Mouse (Mus musculus): ENCODE data around the gene Slc16a5. TPM values are rescaled to one million over a fixed set of nuclear protein-coding genes. Genes with fewer than 3 reads are reported as not detected.

The Slc16a5 gene
- polyA plus RNA-seq, 1 experiment: 0.07 TPM

GRCm38 (mm10) chr11:115483726-115484125, 21.5 kb downstream of the Slc16a5 start:
- TF ChIP-seq MYOD1 (IDR thresholded peaks at IDR 0.05; ENCODE audit: control insufficient read depth, insufficient read length, low read depth) (no peak), CTCF (IDR thresholded peaks at IDR 0.05; ENCODE audit: control insufficient read depth, insufficient read depth, insufficient read length) (peak; percentile 45), MYOG (IDR thresholded peaks at IDR 0.05; ENCODE audit: control insufficient read depth, extremely low read depth, insufficient read length) (no peak), FOSL1 (IDR thresholded peaks at IDR 0.05; ENCODE audit: insufficient read depth, low read length, poor library complexity, severe bottlenecking) (no peak), CEBPB (IDR thresholded peaks at IDR 0.05; ENCODE audit: low read depth) (no peak), MAX (IDR thresholded peaks at IDR 0.05) (no peak), USF1 (IDR thresholded peaks at IDR 0.05; ENCODE audit: low read depth) (no peak)
- no peak overlapping the region for H3ac ChIP-seq (ENCODE audit: control insufficient read depth, insufficient read length, low read depth)
- H3K4me3 ChIP-seq (ENCODE audit: insufficient read depth, poor library complexity, severe bottlenecking): no peak overlapping the region
- peaks cover 2% of the 10 kb centered on the region for H3K79me3 ChIP-seq (ENCODE audit: low read depth)
- H3K27me3 ChIP-seq (ENCODE audit: control insufficient read depth, insufficient read depth, insufficient read length): no peaks in the 10 kb centered on the region
- peaks cover 5% of the 10 kb centered on the region for H3K36me3 ChIP-seq (ENCODE audit: control insufficient read depth, insufficient read depth)
- H3K79me2 ChIP-seq (ENCODE audit: control insufficient read depth, insufficient read depth): no peaks in the 10 kb centered on the region

GRCm38 (mm10) chr11:115485155-115485554, 22.9 kb downstream of the Slc16a5 start:
- Histone ChIP-seq H3K27me3 (ENCODE audit: control insufficient read depth, insufficient read depth, insufficient read length) (no peaks in the 10 kb centered on the region), H3K36me3 (ENCODE audit: control insufficient read depth, insufficient read depth) (peaks cover 18% of the 10 kb centered on the region), H3K79me2 (ENCODE audit: control insufficient read depth, insufficient read depth) (peaks cover 7% of the 10 kb centered on the region), H3K4me3 (ENCODE audit: insufficient read depth, poor library complexity, severe bottlenecking) (no peak overlapping the region), H3ac (ENCODE audit: control insufficient read depth, insufficient read length, low read depth) (no peak overlapping the region), H3K79me3 (ENCODE audit: low read depth) (peaks cover 2% of the 10 kb centered on the region)
- no peak for TF ChIP-seq MYOG (IDR thresholded peaks at IDR 0.05; ENCODE audit: control insufficient read depth, extremely low read depth, insufficient read length)
- TF ChIP-seq USF1 (IDR thresholded peaks at IDR 0.05; ENCODE audit: low read depth): no peak
- TF ChIP-seq MYOD1 (IDR thresholded peaks at IDR 0.05; ENCODE audit: control insufficient read depth, insufficient read length, low read depth): no peak
- no peak for TF ChIP-seq MAX (IDR thresholded peaks at IDR 0.05)

GRCm38 (mm10) chr11:115488551-115489104, 26.4 kb downstream of the Slc16a5 start:
- no peak for TF ChIP-seq FOSL1 (IDR thresholded peaks at IDR 0.05; ENCODE audit: insufficient read depth, low read length, poor library complexity, severe bottlenecking)
- no peak for TF ChIP-seq CEBPB (IDR thresholded peaks at IDR 0.05; ENCODE audit: low read depth)
- TF ChIP-seq USF1 (IDR thresholded peaks at IDR 0.05; ENCODE audit: low read depth): no peak
- TF ChIP-seq CTCF (IDR thresholded peaks at IDR 0.05; ENCODE audit: control insufficient read depth, insufficient read depth, insufficient read length): no peak
- TF ChIP-seq MAX (IDR thresholded peaks at IDR 0.05): no peak
- TF ChIP-seq MYOD1 (IDR thresholded peaks at IDR 0.05; ENCODE audit: control insufficient read depth, insufficient read length, low read depth): no peak
- TF ChIP-seq MYOG (IDR thresholded peaks at IDR 0.05; ENCODE audit: control insufficient read depth, extremely low read depth, insufficient read length): no peak
- Histone ChIP-seq H3K27me3 (ENCODE audit: control insufficient read depth, insufficient read depth, insufficient read length) (no peaks in the 10 kb centered on the region), H3K79me2 (ENCODE audit: control insufficient read depth, insufficient read depth) (peaks cover 25% of the 10 kb centered on the region), H3K36me3 (ENCODE audit: control insufficient read depth, insufficient read depth) (peaks cover 20% of the 10 kb centered on the region), H3K79me3 (ENCODE audit: low read depth) (peaks cover 10% of the 10 kb centered on the region), H3K4me3 (ENCODE audit: insufficient read depth, poor library complexity, severe bottlenecking) (no peak overlapping the region), H3ac (ENCODE audit: control insufficient read depth, insufficient read length, low read depth) (no peak overlapping the region)

GRCm38 (mm10) chr11:115490441-115491355, 28.4 kb downstream of the Slc16a5 start:
- Histone ChIP-seq H3K79me2 (ENCODE audit: control insufficient read depth, insufficient read depth) (peaks cover 25% of the 10 kb centered on the region), H3K4me3 (ENCODE audit: insufficient read depth, poor library complexity, severe bottlenecking) (peak overlapping the region; percentile 91), H3ac (ENCODE audit: control insufficient read depth, insufficient read length, low read depth) (peak overlapping the region; percentile 75), H3K79me3 (ENCODE audit: low read depth) (peaks cover 10% of the 10 kb centered on the region), H3K27me3 (ENCODE audit: control insufficient read depth, insufficient read depth, insufficient read length) (no peaks in the 10 kb centered on the region), H3K36me3 (ENCODE audit: control insufficient read depth, insufficient read depth) (peaks cover 15% of the 10 kb centered on the region)
- TF ChIP-seq CTCF (IDR thresholded peaks at IDR 0.05; ENCODE audit: control insufficient read depth, insufficient read depth, insufficient read length) (no peak), MAX (IDR thresholded peaks at IDR 0.05) (no peak), CEBPB (IDR thresholded peaks at IDR 0.05; ENCODE audit: low read depth) (no peak), MYOG (IDR thresholded peaks at IDR 0.05; ENCODE audit: control insufficient read depth, extremely low read depth, insufficient read length) (no peak), MYOD1 (IDR thresholded peaks at IDR 0.05; ENCODE audit: control insufficient read depth, insufficient read length, low read depth) (no peak), FOSL1 (IDR thresholded peaks at IDR 0.05; ENCODE audit: insufficient read depth, low read length, poor library complexity, severe bottlenecking) (no peak), USF1 (IDR thresholded peaks at IDR 0.05; ENCODE audit: low read depth) (no peak)

- TF ChIP-seq CTCF (IDR thresholded peaks at IDR 0.05; ENCODE audit: control insufficient read depth, insufficient read depth, insufficient read length): peak; percentile 47
- TF ChIP-seq FOSL1 (IDR thresholded peaks at IDR 0.05; ENCODE audit: insufficient read depth, low read length, poor library complexity, severe bottlenecking): no peak
- TF ChIP-seq MAX (IDR thresholded peaks at IDR 0.05): peak; percentile 10
- H3K36me3 ChIP-seq (ENCODE audit: control insufficient read depth, insufficient read depth): peaks cover 15% of the 10 kb centered on the region
- peak within 1 kb of the TSS; percentile 75 for H3ac ChIP-seq (ENCODE audit: control insufficient read depth, insufficient read length, low read depth)
- H3K79me3 ChIP-seq (ENCODE audit: low read depth): peaks cover 10% of the 10 kb centered on the region
- H3K79me2 ChIP-seq (ENCODE audit: control insufficient read depth, insufficient read depth): peaks cover 25% of the 10 kb centered on the region
- peak within 1 kb of the TSS; percentile 91 for H3K4me3 ChIP-seq (ENCODE audit: insufficient read depth, poor library complexity, severe bottlenecking)
- H3K27me3 ChIP-seq (ENCODE audit: control insufficient read depth, insufficient read depth, insufficient read length): no peaks in the 10 kb centered on the region
Measured at GRCm38 (mm10) chr11:115491356-115492083, 29.2 kb downstream of the Slc16a5 start, which contains the start of gene Nt5c. Gene Nt5c, minus strand, starts transcription at chr11:115491862.

Data from C2C12 (cell line).